Mouse (Mus musculus): ENCODE results near the gene Abhd2.

DNA sequence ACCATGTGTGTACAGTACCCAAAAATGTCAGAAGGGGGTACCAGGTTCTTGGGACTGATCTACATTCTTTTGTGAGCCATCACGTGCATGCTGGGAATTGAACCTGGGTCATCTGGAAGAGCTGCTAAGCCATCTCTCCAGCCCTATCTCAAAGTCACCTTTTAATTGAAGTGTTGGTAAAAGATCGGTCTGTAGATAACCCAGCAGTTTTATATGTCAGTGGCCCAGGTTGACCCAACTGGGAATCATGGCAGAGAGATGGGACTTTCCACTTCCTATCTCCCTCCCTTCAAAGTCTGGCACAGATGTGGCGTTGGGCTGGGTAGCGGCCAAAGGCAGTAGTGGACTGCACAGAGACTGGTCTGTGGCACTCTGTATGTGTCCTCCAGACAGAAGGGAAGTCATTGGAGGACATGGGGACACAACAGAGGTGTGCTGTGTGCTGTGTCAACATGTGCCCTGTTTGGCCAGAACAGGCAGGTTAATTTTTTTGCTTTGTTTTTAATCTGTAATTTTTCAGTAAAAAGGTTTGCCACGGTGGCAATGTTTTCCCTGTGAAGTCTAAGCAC is 38.5 kb downstream of the Abhd2 start:
- TF ChIP-seq GATA1 (IDR thresholded peaks at IDR 0.05; ENCODE audit: low read length) (no peak), TAL1 (IDR thresholded peaks at IDR 0.05; ENCODE audit: low read length) (no peak)

All from erythroblast, embryonic 14.5 days (primary cell).